Mouse (Mus musculus): ENCODE data around the gene Atr. TPM values are rescaled to one million over a fixed set of nuclear protein-coding genes. Genes with fewer than 3 reads are reported as not detected.

Atr gene
- polyA plus RNA-seq, 1 experiment from 2014 or later = 3.1 TPM

DNA sequence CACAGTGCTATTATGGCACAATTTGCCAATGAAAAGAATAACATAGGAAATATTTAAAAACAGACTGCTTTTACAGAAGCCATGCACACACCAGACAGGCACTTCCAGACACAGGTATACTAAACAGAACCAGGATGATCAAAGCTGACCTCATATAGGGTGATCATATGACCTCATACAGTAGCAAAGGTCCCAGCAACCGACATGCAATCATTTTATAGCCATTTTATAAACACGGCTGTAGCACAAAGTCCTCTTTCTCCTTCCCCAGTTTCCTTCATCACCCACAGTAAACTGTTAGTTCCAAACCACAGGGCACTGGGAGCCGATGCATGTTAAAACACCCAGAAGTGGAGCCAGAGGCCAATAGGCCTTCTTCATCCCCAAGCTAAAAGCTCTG is 18.0 kb upstream of the Atr start:
- H3K4me3 ChIP-seq (replicated peaks) = no peak overlapping the region
- no peak for ATAC-seq (ENCODE audit: insufficient read depth)

DNA sequence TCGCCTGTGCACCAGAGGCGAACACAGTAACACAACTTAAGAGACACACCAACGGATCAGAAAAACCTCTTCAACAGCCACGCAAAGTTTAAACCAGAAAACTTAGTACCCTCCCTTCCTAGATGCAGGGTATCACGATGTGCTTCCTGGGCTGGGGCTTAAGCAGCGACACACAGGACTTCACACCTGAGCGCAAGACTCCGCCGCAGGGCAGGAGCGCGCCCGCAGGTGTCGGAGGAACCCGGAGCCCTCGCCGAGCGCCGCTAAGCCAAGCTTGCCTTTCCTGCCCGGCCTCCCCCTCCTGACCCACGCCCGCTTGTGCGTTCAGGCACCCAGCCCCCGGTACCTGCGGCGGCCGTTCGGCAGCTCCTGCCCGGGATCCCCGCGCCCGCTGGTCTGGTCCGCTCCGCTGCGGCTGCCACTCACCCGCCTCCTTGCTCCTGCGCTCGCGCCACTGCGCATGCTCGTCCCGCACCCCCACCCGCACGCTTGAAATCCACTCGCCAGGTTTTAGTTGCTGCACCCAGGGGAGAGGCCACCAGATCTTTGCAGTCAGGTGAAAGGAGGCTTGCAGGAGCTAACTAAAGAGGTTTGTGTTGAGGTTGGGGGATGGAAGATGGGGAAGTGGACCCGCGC is 12.5 kb upstream of the Atr start, which contains the start of gene Pls1:
Gene Pls1, minus strand, starts transcription at position 487 of the 636 bp plus-strand sequence.
- H3K4me1 ChIP-seq (replicated peaks) = 0 out of 2 replicates have a peak, but pooled peaks cover 3% of the 10 kb centered on the region
- 1% methylated on average over 46 of the region's 46 CpGs for WGBS (ENCODE audit: insufficient replicate concordance)
- H3K4me3 ChIP-seq (replicated peaks) = peak within 1 kb of the TSS; percentile 56
- peak within 1 kb of the TSS; percentile 49; the same call in 1 of the 2 replicates for H3K27ac ChIP-seq (replicated peaks)
- H3K27me3 ChIP-seq = peaks cover 41% of the 10 kb centered on the region
- H3K9ac ChIP-seq = peak within 1 kb of the TSS; percentile 46; the same call in 1 of the 2 replicates
- peak within 1 kb of the TSS; percentile 67 for H3K4me2 ChIP-seq
- H3K36me3 ChIP-seq (replicated peaks) = no peaks in the 10 kb centered on the region
- H3K9me3 ChIP-seq (replicated peaks) = no peaks in the 10 kb centered on the region
- ATAC-seq (ENCODE audit: insufficient read depth) = peak; percentile 67

More for the DNA sequence above, 18.0 kb upstream of the Atr start:
- 56% methylated on average over 3 of the region's 3 CpGs for WGBS (ENCODE audit: insufficient replicate concordance)
- H3K36me3 ChIP-seq (replicated peaks) = no peaks in the 10 kb centered on the region
- peaks cover 17% of the 10 kb centered on the region for H3K27me3 ChIP-seq
- no peak overlapping the region for H3K9ac ChIP-seq
- no peak overlapping the region for H3K4me2 ChIP-seq
- H3K27ac ChIP-seq (replicated peaks) = no peak overlapping the region
- no peaks in the 10 kb centered on the region for H3K9me3 ChIP-seq (replicated peaks)
- no peaks in the 10 kb centered on the region for H3K4me1 ChIP-seq (replicated peaks)

DNA sequence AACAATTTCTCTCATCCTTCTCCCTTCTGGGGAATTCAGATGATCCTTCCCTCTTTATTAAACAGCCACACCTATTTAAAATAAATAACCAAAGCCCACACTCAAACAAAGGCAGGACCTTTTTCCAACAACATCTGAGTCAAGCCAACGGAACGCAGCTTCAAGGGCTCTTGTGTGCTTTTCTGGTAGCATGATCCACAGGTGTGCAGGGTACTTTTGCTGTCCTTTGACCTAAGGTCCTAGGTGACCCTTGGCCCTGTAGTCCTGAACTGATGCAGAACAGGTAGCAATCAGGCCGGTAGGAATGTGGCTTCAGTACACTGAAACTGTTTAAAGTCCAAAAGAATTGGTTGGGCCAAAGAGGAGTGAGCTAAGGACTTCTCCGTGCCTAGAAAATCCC is 11.7 kb upstream of the Atr start:
- H3K4me3 ChIP-seq (replicated peaks) = no peak overlapping the region
- H3K9ac ChIP-seq = no peak overlapping the region
- 0 out of 2 replicates have a peak, but pooled peaks cover 3% of the 10 kb centered on the region for H3K4me1 ChIP-seq (replicated peaks)
- H3K36me3 ChIP-seq (replicated peaks) = no peaks in the 10 kb centered on the region
- peak overlapping the region; percentile 67; the same call in 1 of the 2 replicates for H3K4me2 ChIP-seq
- peak; percentile 76 for ATAC-seq (ENCODE audit: insufficient read depth)
- 0 out of 2 replicates have a peak overlapping the region, but pooled peaks have one; percentile 49 for H3K27ac ChIP-seq (replicated peaks)
- 51% methylated on average over 4 of the region's 4 CpGs for whole genome bisulfite sequencing (ENCODE audit: insufficient replicate concordance)
- H3K9me3 ChIP-seq (replicated peaks) = no peaks in the 10 kb centered on the region
- peaks cover 41% of the 10 kb centered on the region for H3K27me3 ChIP-seq

DNA sequence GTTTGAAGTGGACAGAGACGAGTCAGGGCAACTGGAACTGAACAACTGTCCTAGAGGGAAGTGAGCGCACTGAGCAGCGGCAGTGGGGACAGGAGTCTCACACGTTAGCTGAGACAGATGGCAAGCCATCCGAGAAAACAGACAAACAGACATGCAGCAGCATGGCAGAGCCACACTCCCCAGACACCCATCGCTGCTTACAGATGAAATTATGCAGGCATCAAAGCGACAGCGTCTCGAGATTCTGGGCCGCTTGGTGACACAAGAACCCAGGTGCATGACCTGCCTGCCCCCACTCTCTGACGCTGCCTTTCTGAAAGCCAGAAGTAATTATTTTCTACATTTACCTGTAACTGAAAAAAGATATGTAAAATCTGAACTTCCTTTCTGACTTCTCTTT is 5.7 kb upstream of the Atr start:
- H3K9ac ChIP-seq = no peak overlapping the region
- H3K27me3 ChIP-seq = peaks cover 2% of the 10 kb centered on the region; the same call in 1 of the 2 replicates
- H3K27ac ChIP-seq (replicated peaks) = no peak overlapping the region
- H3K4me3 ChIP-seq (replicated peaks) = no peak overlapping the region
- ATAC-seq (ENCODE audit: insufficient read depth) = no peak
- no peaks in the 10 kb centered on the region for H3K9me3 ChIP-seq (replicated peaks)
- WGBS (ENCODE audit: insufficient replicate concordance) = 68% methylated on average over 11 of the region's 11 CpGs
- H3K4me2 ChIP-seq = no peak overlapping the region
- no peaks in the 10 kb centered on the region for H3K36me3 ChIP-seq (replicated peaks)
- peaks cover 10% of the 10 kb centered on the region; the same call in 1 of the 2 replicates for H3K4me1 ChIP-seq (replicated peaks)

DNA sequence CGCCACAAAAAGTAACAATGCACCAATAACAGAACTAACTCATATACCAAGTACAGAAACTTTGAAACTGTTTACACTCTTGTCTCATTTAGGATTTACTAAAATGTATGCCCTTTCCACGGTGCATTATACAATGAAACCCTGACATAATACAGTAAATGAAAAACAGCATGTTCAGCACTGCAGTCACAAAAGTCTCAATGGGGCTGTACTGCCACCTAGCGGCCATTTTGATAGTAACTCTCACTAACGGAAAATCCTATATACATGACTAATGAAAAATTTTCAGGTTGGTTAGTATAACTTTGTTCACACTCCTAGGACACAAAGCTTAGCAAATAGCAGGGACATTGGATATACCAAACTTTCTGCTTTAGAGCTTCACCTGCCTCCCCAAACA is 4.5 kb upstream of the Atr start:
- H3K27me3 ChIP-seq = no peaks in the 10 kb centered on the region
- WGBS (ENCODE audit: insufficient replicate concordance) = 25% methylated on average over 4 of the region's 4 CpGs

GRCm38 (mm10) chr9:95854891-95855290 is 2.5 kb upstream of the Atr start:
- Histone ChIP-seq H3K9ac (no peak overlapping the region), H3K4me2 (no peak overlapping the region), H3K4me1 (replicated peaks) (peaks cover 25% of the 10 kb centered on the region), H3K27ac (replicated peaks) (peak overlapping the region; percentile 29; the same call in 1 of the 2 replicates), H3K36me3 (replicated peaks) (no peaks in the 10 kb centered on the region), H3K9me3 (replicated peaks) (no peaks in the 10 kb centered on the region), H3K27me3 (no peaks in the 10 kb centered on the region), H3K4me3 (replicated peaks) (no peak overlapping the region)
- 58% methylated on average over 2 of the region's 2 CpGs for WGBS (ENCODE audit: insufficient replicate concordance)
- no peak for ATAC-seq (ENCODE audit: insufficient read depth)

More for the DNA sequence above, 4.5 kb upstream of the Atr start:
- no peak for ATAC-seq (ENCODE audit: insufficient read depth)
- H3K36me3 ChIP-seq (replicated peaks) = no peaks in the 10 kb centered on the region
- no peak overlapping the region for H3K9ac ChIP-seq
- peaks cover 19% of the 10 kb centered on the region for H3K4me1 ChIP-seq (replicated peaks)
- H3K4me2 ChIP-seq = no peak overlapping the region
- no peak overlapping the region for H3K27ac ChIP-seq (replicated peaks)
- H3K4me3 ChIP-seq (replicated peaks) = no peak overlapping the region
- no peaks in the 10 kb centered on the region for H3K9me3 ChIP-seq (replicated peaks)

GRCm38 (mm10) chr9:95856004-95856403 is 1.4 kb upstream of the Atr start:
- 78% methylated on average over 4 of the region's 4 CpGs for WGBS (ENCODE audit: insufficient replicate concordance)
- H3K36me3 ChIP-seq (replicated peaks) = no peaks in the 10 kb centered on the region
- no peak overlapping the region for H3K4me3 ChIP-seq (replicated peaks)
- H3K4me1 ChIP-seq (replicated peaks) = peaks cover 25% of the 10 kb centered on the region
- H3K27ac ChIP-seq (replicated peaks) = no peak overlapping the region
- ATAC-seq (ENCODE audit: insufficient read depth) = no peak
- H3K9ac ChIP-seq = no peak overlapping the region
- no peaks in the 10 kb centered on the region for H3K9me3 ChIP-seq (replicated peaks)
- H3K4me2 ChIP-seq = no peak overlapping the region
- H3K27me3 ChIP-seq = no peaks in the 10 kb centered on the region

DNA sequence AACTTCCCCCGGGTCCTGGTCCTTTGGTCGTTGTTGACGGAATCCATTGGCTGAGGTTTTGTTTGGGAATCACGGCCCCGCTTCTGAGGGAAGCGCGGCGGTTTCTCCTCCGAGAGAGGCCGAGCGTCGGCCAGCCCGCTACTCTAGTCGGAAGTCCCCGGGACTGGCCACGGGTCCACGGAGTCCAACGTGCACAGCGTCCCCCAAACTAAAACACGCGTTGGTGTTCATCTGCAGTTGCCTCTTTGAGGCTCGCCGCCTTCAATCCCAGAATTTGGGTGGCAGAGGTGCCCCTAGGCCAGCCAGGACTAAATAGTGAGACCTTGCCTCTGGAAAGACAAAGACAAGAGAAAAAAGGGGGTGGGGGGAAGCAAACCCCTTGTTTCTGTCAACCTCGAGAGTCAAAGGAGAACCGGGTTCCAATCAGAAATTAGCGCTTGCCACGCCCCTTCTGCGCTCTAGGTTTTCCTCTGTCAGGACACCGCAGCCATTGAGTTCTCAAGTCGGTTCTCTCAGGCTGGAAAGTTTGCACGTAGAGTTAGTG is 702 bp downstream of the Atr start:
- Histone ChIP-seq H3K9ac (peak overlapping the region; percentile 80), H3K4me1 (replicated peaks) (peaks cover 25% of the 10 kb centered on the region), H3K4me3 (replicated peaks) (peak overlapping the region; percentile 94), H3K36me3 (replicated peaks) (0 out of 2 replicates have a peak, but pooled peaks cover under 1% of the 10 kb centered on the region), H3K27me3 (no peaks in the 10 kb centered on the region), H3K9me3 (replicated peaks) (no peaks in the 10 kb centered on the region), H3K27ac (replicated peaks) (peak overlapping the region; percentile 78), H3K4me2 (peak overlapping the region; percentile 99)
- ATAC-seq (ENCODE audit: insufficient read depth) = peak; percentile 25
- WGBS (ENCODE audit: insufficient replicate concordance) = 1% methylated on average over 31 of the region's 31 CpGs

DNA sequence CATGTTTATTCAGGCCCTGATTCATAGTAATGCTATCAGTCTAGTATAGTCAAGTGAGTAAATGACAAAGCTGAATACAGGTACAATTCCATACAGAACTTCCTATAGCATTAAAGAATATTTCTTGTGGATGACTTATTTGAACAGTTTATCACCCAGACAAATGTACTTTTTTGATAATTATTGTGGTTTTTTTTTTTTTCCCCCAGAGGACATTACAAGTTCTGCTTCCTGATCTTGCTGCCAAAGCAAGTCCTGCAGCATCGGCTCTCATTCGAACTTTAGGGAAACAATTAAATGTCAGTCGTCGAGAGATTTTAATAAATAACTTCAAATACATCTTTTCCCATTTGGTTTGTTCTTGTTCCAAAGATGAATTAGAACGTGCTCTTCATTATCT is 20.8 kb downstream of the Atr start:
- H3K27ac ChIP-seq (replicated peaks) = no peak overlapping the region
- 59% methylated on average over 5 of the region's 5 CpGs for WGBS (ENCODE audit: insufficient replicate concordance)
- ATAC-seq (ENCODE audit: insufficient read depth) = no peak
- no peak overlapping the region for H3K9ac ChIP-seq
- no peaks in the 10 kb centered on the region for H3K27me3 ChIP-seq
- H3K4me2 ChIP-seq = no peak overlapping the region
- H3K4me3 ChIP-seq (replicated peaks) = no peak overlapping the region
- H3K36me3 ChIP-seq (replicated peaks) = peaks cover 18% of the 10 kb centered on the region
- no peaks in the 10 kb centered on the region for H3K9me3 ChIP-seq (replicated peaks)
- no peaks in the 10 kb centered on the region for H3K4me1 ChIP-seq (replicated peaks)

DNA sequence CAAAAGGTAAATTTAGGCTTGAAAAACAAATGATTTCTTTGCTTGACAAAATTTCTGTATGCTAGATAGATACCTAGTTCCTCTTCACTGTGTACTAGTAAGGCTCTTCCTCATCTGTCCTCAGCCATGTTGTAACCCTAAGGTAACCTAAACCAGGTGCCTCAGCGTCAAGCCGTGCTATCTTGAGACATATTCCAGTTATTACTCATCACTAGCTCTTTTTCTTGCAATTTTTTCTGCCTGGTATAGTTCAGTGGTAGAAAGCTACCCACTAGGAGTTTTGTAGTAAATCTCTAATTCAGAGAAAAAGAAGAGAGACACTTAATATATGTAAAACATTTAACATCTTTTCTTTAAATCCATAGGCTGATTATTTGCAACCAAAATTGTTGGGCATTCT is 25.4 kb downstream of the Atr start:
- Histone ChIP-seq H3K9me3 (replicated peaks) (no peaks in the 10 kb centered on the region), H3K9ac (no peak overlapping the region)
- no peak for ATAC-seq (ENCODE audit: insufficient read depth)

DNA sequence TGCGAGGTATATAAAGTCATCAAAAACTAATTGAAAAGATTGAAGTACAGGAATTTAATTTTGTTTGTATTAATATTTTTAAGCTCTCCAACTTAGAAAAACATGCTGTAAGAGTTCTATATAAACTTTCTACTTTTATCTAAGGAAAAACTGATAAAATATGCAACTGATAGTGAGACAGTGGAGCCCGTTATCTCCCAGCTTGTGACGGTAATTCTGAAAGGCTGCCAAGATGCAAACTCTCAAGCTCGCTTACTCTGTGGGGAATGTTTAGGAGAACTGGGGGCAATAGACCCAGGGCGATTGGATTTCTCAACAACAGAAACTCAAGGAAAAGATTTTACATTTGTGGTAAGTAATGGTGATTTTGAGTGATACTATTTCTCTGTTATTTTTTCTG is 40.0 kb downstream of the Atr start:
- H3K36me3 ChIP-seq (replicated peaks) = peaks cover 12% of the 10 kb centered on the region; the same call in 1 of the 2 replicates
- WGBS (ENCODE audit: insufficient replicate concordance) = 45% methylated on average over 5 of the region's 5 CpGs
- no peak overlapping the region for H3K9ac ChIP-seq
- no peaks in the 10 kb centered on the region for H3K4me1 ChIP-seq (replicated peaks)
- H3K27ac ChIP-seq (replicated peaks) = no peak overlapping the region
- H3K4me3 ChIP-seq (replicated peaks) = no peak overlapping the region
- ATAC-seq (ENCODE audit: insufficient read depth) = no peak
- H3K9me3 ChIP-seq (replicated peaks) = no peaks in the 10 kb centered on the region
- no peak overlapping the region for H3K4me2 ChIP-seq
- no peaks in the 10 kb centered on the region for H3K27me3 ChIP-seq

More for the DNA sequence above, 25.4 kb downstream of the Atr start:
- 72% methylated on average over 2 of the region's 2 CpGs for WGBS (ENCODE audit: insufficient replicate concordance)
- H3K27ac ChIP-seq (replicated peaks) = no peak overlapping the region
- H3K36me3 ChIP-seq (replicated peaks) = peaks cover 9% of the 10 kb centered on the region; the same call in 1 of the 2 replicates
- no peak overlapping the region for H3K4me2 ChIP-seq
- no peak overlapping the region for H3K4me3 ChIP-seq (replicated peaks)
- H3K4me1 ChIP-seq (replicated peaks) = no peaks in the 10 kb centered on the region
- H3K27me3 ChIP-seq = no peaks in the 10 kb centered on the region
